Mouse (Mus musculus) MEL-GATA-1-ER (cell line): ENCODE measurements around the gene Prl2b1.

Experiments used
- DNase-seq: peaks from one replicate; pipeline ENCODE4 v3.0.0-alpha.2; 2012; ENCODE audit warnings: low read depth; ENCODE audit errors: extremely low read depth

The Prl2b1 gene

GRCm38 (mm10) chr13:27390746-27391145, at the start of gene Prl2b1:
Gene Prl2b1 (minus strand): TSS chr13:27390846.
- DNase-seq = no peak

GRCm38 (mm10) chr13:27438588-27438987, 47.9 kb upstream of the Prl2b1 start, which contains the start of gene Prl8a6:
Gene Prl8a6 (minus strand): TSS chr13:27438688.
- DNase-seq = no peak

GRCm38 (mm10) chr13:27433159-27433558, 42.5 kb upstream of the Prl2b1 start:
- no peak for DNase-seq

GRCm38 (mm10) chr13:27413640-27414039, 23.0 kb upstream of the Prl2b1 start:
- DNase-seq = no peak

GRCm38 (mm10) chr13:27399061-27399724, 8.5 kb upstream of the Prl2b1 start:
- DNase-seq = no peak

GRCm38 (mm10) chr13:27345373-27345772, 45.3 kb downstream of the Prl2b1 start, which contains the start of gene Prl8a2:
Gene Prl8a2 (plus strand): TSS chr13:27345673.
- no peak for DNase-seq

GRCm38 (mm10) chr13:27342733-27343275, 47.8 kb downstream of the Prl2b1 start:
- DNase-seq = no peak

- no peak for DNase-seq
Measured at GRCm38 (mm10) chr13:27334989-27335388, 55.7 kb downstream of the Prl2b1 start.
